Mouse (Mus musculus): ENCODE measurements at regions not wholly inside any gene's neighbourhood (a gene's known extent, or its start where the extent isn't known, plus 50 kb on each side); places are given as distances from the start of the nearest gene placed in this dataset.

- ATAC-seq (ENCODE audit: low TSS enrichment): no peak
Measured at GRCm38 (mm10) chr1:57664962-57665361, 109.0 kb upstream of the Spats2l start.

GRCm38 (mm10) chr1:57665724-57666123 lies 108.2 kb upstream of the Spats2l start:
- no peak for ATAC-seq (ENCODE audit: low TSS enrichment)

- no peak for ATAC-seq (ENCODE audit: low TSS enrichment)
Measured at GRCm38 (mm10) chr1:57666179-57666693, 107.7 kb upstream of the Spats2l start.

GRCm38 (mm10) chr1:57673415-57673814 lies 100.5 kb upstream of the Spats2l start:
- no peak for ATAC-seq (ENCODE audit: low TSS enrichment)

GRCm38 (mm10) chr1:57673957-57674699 lies 99.8 kb upstream of the Spats2l start:
- ATAC-seq (ENCODE audit: low TSS enrichment): no peak

- no peak for ATAC-seq (ENCODE audit: low TSS enrichment)
Measured at GRCm38 (mm10) chr1:57684387-57685162, 89.4 kb upstream of the Spats2l start.

- ATAC-seq (ENCODE audit: low TSS enrichment): no peak
Measured at GRCm38 (mm10) chr1:57689253-57689652, 84.7 kb upstream of the Spats2l start.

- ATAC-seq (ENCODE audit: low TSS enrichment): no peak
Measured at GRCm38 (mm10) chr1:57707906-57708305, 66.1 kb upstream of the Spats2l start.

GRCm38 (mm10) chr1:57712916-57713503 lies 61.0 kb upstream of the Spats2l start:
- ATAC-seq (ENCODE audit: low TSS enrichment): no peak

GRCm38 (mm10) chr1:57717139-57717800 lies 56.7 kb upstream of the Spats2l start:
- ATAC-seq (ENCODE audit: low TSS enrichment): peak; percentile 95

GRCm38 (mm10) chr1:57718409-57718808 lies 55.6 kb upstream of the Spats2l start:
- no peak for ATAC-seq (ENCODE audit: low TSS enrichment)
